Mouse (Mus musculus): ENCODE measurements around the gene Crb3.

DNA sequence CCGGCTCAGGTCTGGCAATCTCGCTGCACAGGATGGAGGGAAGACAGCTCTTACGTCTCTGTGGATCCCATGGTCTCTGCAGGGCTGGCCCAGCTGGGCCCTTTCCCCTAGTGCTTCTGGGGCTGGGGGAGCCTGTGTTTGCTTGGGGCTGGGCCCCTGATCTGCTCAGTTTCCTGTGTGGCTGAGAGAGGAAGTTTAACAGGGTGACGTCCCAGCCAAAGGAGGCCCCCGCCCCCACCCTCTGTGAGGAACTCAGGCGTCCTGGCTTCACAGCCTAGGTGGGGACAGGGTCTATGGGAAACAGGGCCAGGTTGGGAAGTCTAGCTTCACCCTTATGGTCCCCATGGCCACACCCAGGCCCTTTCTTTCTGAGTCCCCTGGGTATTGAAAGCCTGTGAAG lies 19.4 kb downstream of the Crb3 start, which contains the start of gene Dennd1c:
- TF ChIP-seq CTCF (IDR thresholded peaks at IDR 0.05; ENCODE audit: control insufficient read depth, insufficient read depth, low read length) (no peak), POLR2A (IDR thresholded peaks at IDR 0.05; ENCODE audit: borderline replicate concordance, control insufficient read depth, low read depth, low read length) (peak; percentile 84; the same call in 1 of the 2 replicates)
